Mouse (Mus musculus) common myeloid progenitor, adult 5-6 weeks (primary cell): ENCODE measurements around the gene Lasp1. TPM values are rescaled to one million over a fixed set of nuclear protein-coding genes. Genes with fewer than 3 reads are reported as not detected.
"Not testable (repeated sequence)": the region's sequence is repeated elsewhere in the genome, so short reads cannot be mapped to it uniquely, and the experiment has no call there.

Experiments
- ATAC-seq: replicated peaks from 2 replicates; pipeline ENCODE4 v1.8.0; 2016; ENCODE audit warnings: low read depth, mild to moderate bottlenecking, moderate TSS enrichment, inconsistent platforms; ENCODE audit not compliant: poor library complexity, severe bottlenecking
- total RNA-seq: library from RNA; stranded (forward); fragments of 200-1000, 187-1606 nt; gene quantifications from 2 replicates; pipeline ENCODE4 v1.2.3, GENCODE M21; 2017

Lasp1 gene
- total RNA-seq, 1 experiment from 2014 or later, result 126 TPM

GRCm38 (mm10) chr11:97824168-97824567 lies 25.4 kb downstream of the Lasp1 start:
- ATAC-seq, result no peak

GRCm38 (mm10) chr11:97824895-97825294 lies 26.1 kb downstream of the Lasp1 start:
- ATAC-seq, result 0 out of 2 replicates have a peak, but pooled peaks have one; percentile 12

- peak; percentile 31 for ATAC-seq
Observed at GRCm38 (mm10) chr11:97825295-97825694, 26.5 kb downstream of the Lasp1 start.

DNA sequence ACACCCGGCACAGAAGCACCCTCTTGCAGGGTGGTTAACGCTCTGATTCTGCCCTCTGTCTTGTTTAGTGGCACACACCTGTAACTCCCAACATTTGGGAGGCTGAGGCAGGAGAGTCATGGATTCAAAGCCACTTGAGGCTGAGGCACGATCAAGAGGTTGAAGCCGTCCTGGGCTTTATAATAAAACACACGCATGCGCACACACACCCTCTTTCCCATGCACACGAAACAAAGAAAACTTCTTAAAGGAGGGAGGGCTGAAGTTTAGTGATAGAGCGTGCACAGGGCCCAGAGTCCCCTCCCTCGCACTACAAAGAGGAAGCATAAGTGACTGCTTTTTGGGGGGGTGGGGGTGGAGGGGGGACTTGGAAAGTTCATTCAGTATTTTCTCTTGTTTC lies 27.2 kb downstream of the Lasp1 start:
- ATAC-seq, result no peak; the same call in 1 of the 2 replicates

DNA sequence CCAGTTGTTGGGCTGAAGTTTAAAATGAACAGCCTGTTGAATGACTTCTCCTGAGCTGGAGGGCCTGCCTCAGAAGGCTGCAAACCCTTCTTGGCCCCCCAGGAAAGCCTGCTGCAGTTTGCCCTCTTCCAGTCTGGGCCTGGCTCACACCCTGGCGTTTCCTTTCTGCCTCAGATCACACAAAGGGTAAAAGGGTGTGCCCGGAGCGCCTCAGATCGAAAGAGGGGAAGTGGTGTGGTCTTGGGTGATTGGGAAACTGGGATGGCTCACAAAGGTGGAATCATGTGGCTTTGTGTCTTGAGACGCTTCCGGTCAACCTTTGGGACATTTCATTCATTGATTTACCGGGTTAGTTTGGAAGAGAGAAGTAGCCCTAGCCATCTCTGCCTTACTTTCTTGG lies 27.6 kb downstream of the Lasp1 start:
- 0 out of 2 replicates have a peak, but pooled peaks have one; percentile 17 for ATAC-seq

DNA sequence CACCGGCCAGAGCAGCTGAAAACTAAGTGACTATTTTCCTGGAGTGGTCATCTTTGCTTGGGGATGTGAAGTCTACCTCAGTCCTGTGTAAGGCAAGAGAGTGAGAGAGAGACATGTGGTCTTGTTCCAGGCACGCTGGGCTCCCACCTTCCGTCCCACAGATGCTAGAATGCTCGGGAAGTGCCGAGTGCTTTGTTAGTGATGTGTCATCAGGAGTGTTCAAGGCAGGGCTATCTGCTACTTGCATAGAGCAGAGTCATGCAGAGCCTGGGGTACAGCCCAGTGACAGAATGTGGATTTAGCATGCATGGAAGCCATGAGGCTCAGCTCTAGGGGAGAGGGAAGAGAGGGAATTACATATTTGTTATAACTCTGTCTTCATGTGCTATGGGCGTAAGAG lies 28.9 kb downstream of the Lasp1 start:
- ATAC-seq, result no peak

DNA sequence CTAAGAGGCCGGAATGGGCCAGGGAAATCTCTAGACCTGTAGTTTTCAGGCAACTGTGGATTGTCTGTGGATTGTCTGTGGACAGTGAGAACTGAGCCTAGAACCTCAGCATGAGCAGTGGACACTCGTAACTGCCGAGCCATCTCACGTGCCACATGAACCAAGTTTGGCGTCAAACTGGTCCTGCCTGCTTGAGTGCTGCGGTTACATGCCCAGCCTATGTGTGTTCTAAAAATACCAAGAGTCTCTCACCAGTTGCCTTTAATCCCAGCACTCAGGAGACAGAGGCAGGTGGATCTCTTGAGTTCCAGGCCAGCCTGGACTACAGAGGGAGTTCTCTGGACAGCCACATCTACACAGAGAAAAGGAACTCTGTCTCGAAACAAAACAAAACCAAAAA lies 30.6 kb downstream of the Lasp1 start:
- no peak for ATAC-seq

GRCm38 (mm10) chr11:97829913-97830476 lies 31.2 kb downstream of the Lasp1 start:
- ATAC-seq, result peak; percentile 84

GRCm38 (mm10) chr11:97830501-97830900 lies 31.7 kb downstream of the Lasp1 start:
- peak; percentile 35; the same call in 1 of the 2 replicates for ATAC-seq

GRCm38 (mm10) chr11:97832001-97832400 lies 33.2 kb downstream of the Lasp1 start:
- ATAC-seq, result no peak

GRCm38 (mm10) chr11:97833352-97833751 lies 34.6 kb downstream of the Lasp1 start:
- no peak for ATAC-seq

GRCm38 (mm10) chr11:97836541-97836940 lies 37.7 kb downstream of the Lasp1 start:
- no peak for ATAC-seq

- ATAC-seq, result not testable (repeated sequence)
Observed at GRCm38 (mm10) chr11:97837051-97837450, 38.3 kb downstream of the Lasp1 start.

DNA sequence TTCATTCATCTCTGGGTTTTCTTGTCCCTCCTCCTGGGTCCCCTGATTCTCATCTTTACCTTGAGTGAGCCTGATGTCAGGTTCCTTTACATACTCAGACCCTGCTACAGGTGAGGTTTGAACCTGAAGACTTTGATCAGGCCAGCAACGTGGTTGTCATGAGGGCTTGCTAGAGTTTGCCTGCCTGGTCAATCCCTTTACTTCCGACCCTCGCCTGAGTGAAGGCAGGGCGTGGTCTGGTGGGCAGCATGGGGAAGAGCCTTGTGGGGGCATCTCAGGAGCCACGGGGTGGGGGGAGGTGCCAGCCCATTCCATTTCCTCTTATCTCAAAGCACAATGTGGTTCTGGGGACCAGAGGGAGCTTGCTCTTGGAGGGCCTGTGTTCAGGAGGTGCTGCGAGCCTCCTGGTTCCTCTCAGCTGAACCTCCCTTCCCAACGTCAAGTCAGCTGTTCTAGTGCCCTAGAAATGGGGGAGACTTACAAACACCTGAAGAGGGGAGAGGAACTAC lies 38.9 kb downstream of the Lasp1 start:
- ATAC-seq, result peak; percentile 15; the same call in 1 of the 2 replicates

DNA sequence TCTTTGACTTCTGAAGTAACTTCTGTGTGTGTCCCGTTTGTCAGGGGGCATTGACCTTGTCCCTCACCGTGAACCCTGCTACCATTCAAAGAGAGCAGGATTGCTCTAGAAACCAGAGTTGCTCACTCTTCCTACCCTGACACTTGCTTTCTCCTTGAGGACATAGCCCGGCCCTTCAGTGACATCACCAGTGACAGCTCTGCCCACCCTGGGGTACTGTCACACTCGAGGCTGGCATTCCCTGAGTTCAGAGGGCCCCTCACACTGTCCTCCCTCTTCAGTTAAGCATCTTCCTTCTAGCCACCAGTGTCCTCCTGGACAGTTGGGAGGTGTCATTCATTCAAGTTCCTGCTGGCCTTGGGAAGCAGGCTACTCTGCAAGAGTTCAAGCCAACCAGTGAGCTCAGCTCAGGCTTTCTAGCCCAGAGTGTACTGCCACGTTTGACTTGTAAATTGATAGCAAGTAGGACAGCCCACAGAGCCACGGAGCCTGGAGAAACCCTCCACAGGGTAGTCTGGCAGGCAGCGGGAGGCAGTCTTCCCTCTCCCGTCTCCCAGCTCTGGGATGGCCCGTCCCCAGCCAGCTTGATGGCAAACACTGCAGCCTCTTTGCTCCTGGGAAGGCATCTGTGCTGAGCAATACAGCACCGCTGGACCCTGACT lies 40.1 kb downstream of the Lasp1 start:
- ATAC-seq, result no peak

DNA sequence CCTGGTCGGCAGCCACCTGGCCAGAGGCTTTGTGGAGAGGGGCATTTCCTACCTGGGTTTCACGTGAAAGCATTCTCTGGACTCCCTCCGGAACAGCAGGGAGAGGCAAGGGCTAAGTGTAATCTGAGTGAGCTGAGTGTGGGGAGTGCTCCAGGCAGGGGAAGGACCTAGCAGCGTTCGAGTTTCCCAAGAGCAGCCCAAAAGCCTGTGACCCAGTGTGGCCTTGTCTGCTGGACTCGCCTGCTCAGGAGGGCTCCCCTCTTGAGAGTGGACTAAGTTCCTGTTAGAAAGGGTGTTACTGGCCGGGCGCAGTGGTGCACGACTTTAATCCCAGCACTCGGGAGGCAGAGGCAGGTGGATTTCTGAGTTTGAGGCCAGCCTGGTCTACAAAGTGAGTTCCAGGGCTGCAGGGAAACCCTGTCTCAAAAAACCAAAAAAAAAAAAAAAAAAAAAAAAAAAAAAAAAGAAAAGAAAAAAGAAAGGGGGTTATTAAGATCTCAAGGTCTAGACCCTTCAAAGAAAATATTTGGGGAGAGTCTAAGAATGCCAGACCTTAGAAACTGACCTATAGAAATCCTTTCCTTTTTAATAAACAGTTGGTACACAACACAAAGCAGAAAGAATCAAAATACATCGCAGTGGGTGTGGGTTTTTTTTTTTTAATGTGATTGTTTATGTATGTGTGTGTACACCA lies 40.8 kb downstream of the Lasp1 start:
- ATAC-seq, result no peak

- ATAC-seq, result no peak
Observed at GRCm38 (mm10) chr11:97840135-97840490, 41.3 kb downstream of the Lasp1 start.

- no peak; the same call in 1 of the 2 replicates for ATAC-seq
Observed at GRCm38 (mm10) chr11:97840539-97840954, 41.7 kb downstream of the Lasp1 start, which contains the start of gene B230217C12Rik. Gene B230217C12Rik, plus strand, starts transcription at chr11:97840780.

DNA sequence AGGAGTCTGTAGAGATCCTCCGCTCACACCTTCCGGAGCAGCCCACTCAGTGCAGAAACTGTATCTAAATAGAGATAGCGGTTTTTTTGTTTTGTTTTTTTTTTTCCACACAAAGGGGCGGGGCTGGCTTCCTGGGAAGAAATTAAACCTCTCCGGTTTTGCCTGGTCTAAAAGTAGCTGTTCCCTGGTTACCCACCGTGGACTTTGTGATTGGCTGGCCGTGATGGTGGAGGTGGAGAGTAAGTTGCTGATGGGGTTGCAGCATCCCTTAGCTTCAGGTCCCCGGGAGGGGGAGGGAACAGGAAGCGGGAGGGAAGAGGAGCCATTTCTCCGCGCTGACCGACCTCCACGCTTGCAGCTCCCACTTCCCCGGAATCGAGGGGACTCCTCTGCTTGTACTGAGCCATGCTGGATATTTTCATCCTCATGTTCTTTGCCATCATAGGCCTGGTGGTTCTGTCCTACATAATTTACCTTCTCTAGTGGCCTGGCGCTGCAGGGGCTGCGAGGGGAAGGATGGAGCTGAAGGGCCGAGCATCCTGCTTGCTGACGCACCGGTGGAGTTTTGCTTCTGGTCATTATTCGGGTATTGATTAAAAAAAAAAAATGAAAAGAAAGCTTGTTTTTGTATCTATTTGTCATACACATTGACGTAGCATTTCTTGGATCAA lies 42.3 kb downstream of the Lasp1 start:
- ATAC-seq, result peak; percentile 83

GRCm38 (mm10) chr11:97842001-97842400 lies 43.2 kb downstream of the Lasp1 start:
- ATAC-seq, result no peak
